Mouse (Mus musculus) layer of hippocampus, postnatal 10 days (tissue): ENCODE results near the gene Acp4. TPM values are rescaled to one million over a fixed set of nuclear protein-coding genes. Genes with fewer than 3 reads are reported as not detected.
"Not testable (repeated sequence)": the region's sequence is repeated elsewhere in the genome, so short reads cannot be mapped to it uniquely, and the experiment has no call there.

Source experiments
- DNase-seq, 2 experiments: peaks; one replicate each; pipeline ENCODE4 v3.0.0; 2021; ENCODE audit warnings: low spot score in 2 of 2
- total RNA-seq, 2 experiments: library from RNA; stranded (reverse); gene quantifications; 2 replicates each; pipeline ENCODE4 v1.2.3; 2021

Acp4 gene
- total RNA-seq, 2 experiments from 2014 or later: not detected

DNA sequence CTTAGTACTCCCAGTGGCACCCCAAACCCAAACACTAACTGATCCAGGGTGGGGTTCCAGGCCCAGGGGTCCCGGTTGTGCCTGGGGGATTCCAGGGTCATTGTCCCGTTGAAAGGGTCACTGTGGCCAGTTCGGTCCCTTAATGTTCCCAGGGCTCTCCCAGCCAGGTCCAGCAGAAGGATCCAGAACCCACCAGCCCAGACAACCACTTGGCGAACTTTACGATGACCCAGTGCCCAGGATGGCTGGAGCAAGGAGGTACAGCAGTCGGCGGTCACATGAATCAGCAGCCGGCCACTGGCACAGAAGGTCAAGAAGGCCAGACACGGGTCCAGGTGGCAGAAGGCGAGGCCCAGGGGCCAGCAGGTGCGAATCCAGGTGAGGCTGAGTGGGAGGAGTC lies 10.9 kb upstream of the Acp4 start:
- no peak for DNase-seq

GRCm38 (mm10) chr7:44262791-44263643 lies 5.8 kb upstream of the Acp4 start:
- peak; percentile 99 for DNase-seq

- DNase-seq: no peak
These were observed 4.0 kb upstream of the Acp4 start, which contains the start of gene Gm15517 for GRCm38 (mm10) chr7:44261147-44261546. TSS of gene Gm15517 (plus strand) at chr7:44261447.

DNA sequence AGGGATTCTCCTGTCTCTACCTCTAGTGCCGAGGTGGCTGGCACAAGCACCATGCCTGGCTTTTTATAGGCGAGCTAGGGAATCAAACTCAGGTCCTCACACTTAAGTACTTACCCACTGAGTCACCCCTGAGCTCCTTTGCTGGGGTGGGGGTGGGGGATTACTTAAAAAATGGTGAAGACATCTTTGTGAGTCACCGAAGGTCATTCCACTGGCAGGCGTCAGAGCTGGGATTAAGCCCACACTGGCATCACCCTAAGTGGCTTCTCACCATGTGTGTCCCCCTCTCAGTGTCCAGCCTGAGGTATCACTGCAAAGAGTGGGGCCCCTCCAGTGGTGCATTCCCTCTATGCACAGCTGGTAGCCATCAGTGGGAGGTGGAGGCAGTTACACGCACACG lies 3.2 kb upstream of the Acp4 start:
- no peak for DNase-seq

DNA sequence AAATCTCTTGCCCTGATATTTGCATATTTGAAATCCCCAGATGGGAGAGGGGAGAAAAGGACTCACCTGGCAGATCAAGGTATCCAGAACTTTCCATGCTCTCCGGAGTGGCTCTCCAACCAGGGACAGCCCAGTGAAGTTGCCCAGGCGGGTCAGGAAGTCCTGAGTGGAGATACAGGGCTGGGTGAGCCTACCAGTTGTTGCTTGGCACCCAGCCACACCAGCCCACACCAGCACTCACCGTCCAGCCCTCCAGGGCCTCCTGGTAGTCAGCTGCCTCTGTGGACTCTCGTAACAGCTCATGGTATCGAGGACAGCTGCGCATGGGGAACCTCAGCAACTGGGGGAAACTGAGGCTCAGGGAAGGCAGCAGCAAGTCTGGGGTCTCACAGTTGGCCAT lies 2.2 kb downstream of the Acp4 start:
- DNase-seq: no peak

DNA sequence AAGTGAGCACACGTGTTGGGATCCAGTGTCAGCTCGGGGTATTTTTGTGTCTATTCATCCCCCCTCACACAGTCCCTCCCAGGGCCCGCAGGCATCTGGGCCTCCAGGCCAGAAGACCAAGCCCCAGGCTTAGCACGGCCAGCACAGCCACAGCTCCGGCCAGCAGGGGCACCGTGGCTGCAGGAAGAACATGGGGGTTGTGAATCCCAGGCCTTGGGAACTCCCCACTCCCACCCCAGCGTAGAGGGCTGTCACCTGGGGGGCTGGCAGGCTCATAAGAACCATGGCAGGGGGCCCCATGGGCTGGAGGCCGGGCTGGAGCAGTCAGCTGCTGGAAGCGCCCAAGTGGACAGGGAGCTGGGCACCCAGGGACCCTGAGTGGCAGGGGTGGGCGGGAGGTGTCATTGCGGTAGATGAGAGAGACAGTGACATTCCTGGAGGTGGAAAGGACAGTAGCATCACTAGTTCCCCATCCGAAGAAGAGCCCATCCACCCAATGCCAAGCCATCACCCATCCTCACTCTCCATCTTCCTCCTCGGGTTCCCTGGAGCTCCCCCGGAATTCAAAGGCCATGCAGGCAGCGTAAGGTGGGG lies 4.1 kb downstream of the Acp4 start:
- DNase-seq: no peak

- DNase-seq: not testable (repeated sequence)
These were observed 6.4 kb downstream of the Acp4 start for GRCm38 (mm10) chr7:44250732-44251275.

DNA sequence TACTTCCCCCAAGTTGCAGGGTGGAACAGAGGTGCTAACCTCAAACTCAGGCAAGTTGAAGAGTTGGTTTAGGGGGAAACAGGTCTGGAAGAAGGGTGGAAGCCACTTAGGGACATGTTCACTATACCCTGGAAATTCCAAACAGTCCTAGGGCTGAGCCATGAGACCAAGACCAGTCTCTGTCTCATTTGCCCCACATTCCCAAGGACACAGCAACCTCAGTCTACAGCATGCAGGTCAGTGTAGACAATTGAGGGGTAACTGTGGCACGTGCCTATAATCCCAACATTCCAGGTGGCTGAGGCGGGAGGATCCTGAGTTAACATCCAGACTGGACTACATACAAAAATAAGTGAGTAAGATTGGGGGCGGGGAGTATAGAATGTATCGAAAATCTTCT lies 7.9 kb downstream of the Acp4 start:
- DNase-seq: no peak

DNA sequence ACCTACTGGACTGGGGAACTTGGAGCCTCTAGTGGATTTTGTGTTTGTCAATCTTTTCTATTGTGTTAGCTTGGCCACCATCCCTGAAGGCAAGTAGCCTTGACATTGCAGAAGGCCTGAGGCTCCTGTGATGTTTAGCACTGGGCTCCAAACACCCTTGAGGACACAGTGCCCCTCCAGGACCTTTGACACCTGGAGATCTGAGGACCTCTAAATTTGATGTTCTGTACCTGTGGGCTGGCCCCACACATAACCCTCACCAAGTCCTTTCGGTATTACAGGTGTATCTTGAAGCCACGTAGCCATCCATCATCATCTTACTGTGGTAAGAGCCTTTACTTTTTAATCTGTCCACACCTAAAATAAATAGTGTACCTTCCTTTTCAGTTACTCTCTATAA lies 9.2 kb downstream of the Acp4 start:
- DNase-seq: no peak

GRCm38 (mm10) chr7:44246984-44247470 lies 10.2 kb downstream of the Acp4 start:
- peak in 1 of 2 experiments; percentile 63 for DNase-seq

DNA sequence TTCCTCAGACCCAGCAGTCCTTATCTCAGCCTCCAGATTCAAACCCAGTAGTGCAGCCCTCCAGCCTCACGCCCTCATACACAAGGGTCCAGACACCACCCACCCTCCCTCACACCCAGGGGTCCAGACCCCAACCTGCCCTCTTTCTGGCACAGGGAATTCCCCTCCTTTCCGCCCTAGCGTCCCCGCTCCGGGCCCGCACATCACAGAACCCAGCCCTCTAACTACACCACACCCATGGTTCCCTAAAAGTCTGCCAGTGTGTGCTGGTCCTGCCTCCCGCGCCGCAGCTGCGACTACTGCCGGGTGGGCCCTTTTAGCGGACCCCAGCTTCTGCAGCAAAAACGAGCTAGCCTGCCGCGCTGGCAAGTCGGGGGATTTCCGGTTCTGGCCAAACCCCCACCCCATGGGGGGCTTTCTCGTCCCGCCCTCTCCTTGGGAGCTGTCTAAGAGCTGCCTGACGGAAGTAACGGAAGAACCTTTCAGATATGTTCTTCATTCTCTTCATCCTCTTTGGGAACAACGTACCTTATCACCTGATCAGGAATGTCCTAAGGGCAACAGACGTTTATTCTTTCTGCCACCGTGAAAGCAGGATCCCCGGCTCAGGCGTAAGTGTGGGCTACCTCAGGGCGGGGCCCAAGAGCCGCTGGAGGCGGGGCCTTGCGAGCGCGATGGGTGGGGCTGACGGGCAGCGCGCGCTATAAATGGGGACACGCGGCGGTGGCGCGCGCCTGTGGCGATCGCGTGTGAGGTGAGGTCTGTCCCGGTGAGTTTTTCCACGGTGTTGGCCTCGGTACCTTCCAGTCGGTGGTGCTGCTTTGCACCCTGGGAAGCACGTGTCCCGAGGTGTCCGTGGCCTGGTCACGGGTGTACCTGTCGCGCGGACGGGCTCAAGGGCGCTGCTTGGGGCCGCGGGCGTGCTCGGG lies 10.9 kb downstream of the Acp4 start, which contains the start of the genes 1700028J19Rik and 2410002F23Rik:
Gene 1700028J19Rik (minus strand): TSS at position 641 of the 929 bp plus-strand sequence.
Gene 2410002F23Rik (plus strand): TSS at position 668 of the 929 bp plus-strand sequence.
- peak; percentile 93 to 96 for DNase-seq

DNA sequence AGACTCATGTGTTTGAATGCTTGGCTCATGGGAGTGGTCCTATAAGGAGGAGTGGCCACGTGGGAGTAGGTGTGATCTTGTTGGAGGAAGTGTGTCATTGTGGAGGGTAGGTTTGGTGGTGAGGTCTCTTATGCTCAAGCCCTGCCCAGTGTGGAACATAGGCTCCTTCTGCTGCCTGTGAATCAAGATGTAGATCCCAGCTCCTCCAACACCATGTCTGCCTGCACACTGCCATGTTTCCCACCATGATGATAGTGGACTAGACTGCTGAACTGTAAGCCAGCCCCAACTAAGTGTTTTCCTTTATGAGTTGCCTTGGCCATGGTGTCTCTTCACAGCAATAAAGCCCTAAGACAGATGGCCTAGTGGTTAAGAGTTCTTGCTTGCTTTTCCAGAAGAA lies 13.1 kb downstream of the Acp4 start:
- DNase-seq: no peak

GRCm38 (mm10) chr7:44241163-44241562 lies 16.0 kb downstream of the Acp4 start:
- no peak for DNase-seq

DNA sequence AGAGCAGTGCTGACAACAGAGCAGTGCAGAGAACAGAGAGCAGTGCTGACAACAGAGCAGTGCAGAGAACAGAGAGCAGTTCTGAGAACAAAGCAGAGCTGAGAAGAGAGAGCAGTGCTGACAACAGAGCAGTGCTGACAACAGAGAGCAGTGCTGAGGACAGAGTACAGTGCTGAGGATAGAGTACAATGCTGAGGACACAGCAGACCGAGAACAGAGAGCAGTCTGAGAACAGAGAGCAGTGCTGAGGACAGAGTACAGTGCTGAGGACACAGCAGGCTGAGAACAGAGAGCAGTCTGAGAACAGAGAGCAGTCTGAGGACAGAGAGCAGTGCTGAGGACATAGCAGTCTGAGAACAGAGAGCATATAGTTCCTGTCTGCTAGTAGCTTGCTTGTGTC lies 16.5 kb downstream of the Acp4 start:
- no peak for DNase-seq

- DNase-seq: no peak
These were observed 17.3 kb downstream of the Acp4 start for GRCm38 (mm10) chr7:44239913-44240312.

DNA sequence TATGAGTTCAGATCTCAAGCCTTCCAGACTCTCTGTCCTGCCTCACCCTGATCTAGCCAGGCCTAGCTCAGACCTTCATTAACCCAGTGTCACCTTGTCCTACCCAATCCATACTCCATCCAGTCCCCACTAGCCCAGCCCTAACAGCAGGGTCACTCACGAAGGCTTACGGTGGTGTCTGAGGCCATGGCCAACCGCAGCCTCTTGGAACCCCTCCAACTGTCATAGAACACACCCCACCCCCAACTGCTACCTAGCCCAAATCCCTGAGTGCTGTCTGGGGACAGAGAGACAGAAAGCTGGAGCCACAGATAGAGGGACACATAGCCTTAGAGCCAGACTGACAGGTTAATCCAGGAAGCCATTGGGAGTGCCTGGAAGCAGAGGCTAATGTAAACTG lies 21.3 kb downstream of the Acp4 start, which contains the start of gene Gm36864:
Gene Gm36864 (plus strand): TSS at position 269 of the 400 bp plus-strand sequence.
- no peak for DNase-seq

- DNase-seq: no peak
These were observed 32.1 kb downstream of the Acp4 start, which contains the start of gene Klk1 for GRCm38 (mm10) chr7:44225076-44225475. TSS of gene Klk1 (plus strand) at chr7:44225360.

- not testable (repeated sequence) for DNase-seq
These were observed 34.8 kb downstream of the Acp4 start for GRCm38 (mm10) chr7:44222335-44222734.

- DNase-seq: not testable (repeated sequence)
These were observed 35.6 kb downstream of the Acp4 start for GRCm38 (mm10) chr7:44221601-44222000.

DNA sequence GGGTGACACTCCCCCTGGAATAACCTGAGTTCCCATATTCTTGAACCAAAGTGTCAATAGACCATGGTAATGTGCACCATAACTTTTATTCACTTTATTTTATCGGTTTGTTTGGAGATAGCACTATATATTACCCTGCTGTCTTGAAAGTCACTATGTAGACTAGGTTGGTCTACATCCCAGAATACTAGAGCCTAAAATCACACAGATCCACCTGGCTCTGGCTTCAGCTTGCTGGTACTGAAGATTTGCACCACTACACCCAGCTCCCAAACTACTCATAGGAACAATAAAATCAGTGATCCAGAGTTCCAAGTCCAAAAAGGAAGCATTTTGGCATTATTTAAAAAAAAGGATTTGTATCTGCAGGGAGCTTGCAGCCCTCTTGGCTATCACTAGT lies 41.5 kb downstream of the Acp4 start, which contains the start of gene Klk1b5:
Gene Klk1b5 (plus strand): TSS at position 301 of the 400 bp plus-strand sequence.
- DNase-seq: no peak

- DNase-seq: no peak
These were observed 48.9 kb downstream of the Acp4 start for GRCm38 (mm10) chr7:44208307-44208706.
